11 mouse cellular contexts compared by ENCODE assay signal in genomic region chr8:87821655-87822054, GRCm38 (mm10).
DNase-seq lines count a peak whose midpoint lies in the region; ATAC-seq and TF ChIP-seq lines count a peak whose summit lies in the region.
"Had no signal": no experiment of that assay in that cellular context is flagged by ENCODE, and none has a peak within 500 bp of the region (broad histone marks: within the 10 kb centered on the region; RNA-seq: fewer than 3 reads in every experiment).

No protein-coding gene starts in this region.

- no peak for TF ChIP-seq CTCF in brain, embryonic 14.5 days (IDR thresholded peaks at IDR 0.05; ENCODE audit: borderline replicate concordance, extremely low read depth, insufficient read depth, insufficient read length)

- ATAC-seq in forebrain, embryonic 15.5 days (replicated peaks): peak; percentile 57
- ATAC-seq in limb, embryonic 14.5 days (ENCODE audit: low FRiP score, low read depth): peak; percentile 68
- ATAC-seq in activated CD4-positive, CD25-positive, alpha-beta regulatory T cell, adult 4 months: no peak
- ATAC-seq: CD4-positive, CD25-positive, alpha-beta regulatory T cell, adult 4 months had no signal

- peaks cover 29% of the 10 kb centered on the region for H3K4me1 ChIP-seq in forebrain, embryonic 15.5 days
- peaks cover 36% of the 10 kb centered on the region for H3K4me1 ChIP-seq in limb, embryonic 14.5 days (ENCODE audit: control insufficient read depth, insufficient read depth, low read length)

- no peaks in the 10 kb centered on the region for H3K9me3 ChIP-seq in forebrain, embryonic 15.5 days
- H3K9me3 ChIP-seq in limb, embryonic 14.5 days (ENCODE audit: control insufficient read depth, low read length): no peaks in the 10 kb centered on the region

- peak; percentile 32 for DNase-seq in layer of hippocampus, adult 11-12 months (ENCODE audit: low spot score)
- no peak for DNase-seq in layer of hippocampus, adult 9-10 months (ENCODE audit: low spot score)
- DNase-seq in brain, embryonic 14.5 days (ENCODE audit: low read depth): peak; percentile 93
- peak; percentile 68 for DNase-seq in limb, embryonic 14.5 days (ENCODE audit: low spot score)
- no peak for DNase-seq in spleen, adult 12 weeks (ENCODE audit: low spot score)
- DNase-seq in c-Kit-positive CD71-positive TER-119-positive erythroid progenitor cells, embryonic 14.5 days (ENCODE audit: low spot score): no peak
- DNase-seq: right cerebral cortex, postnatal 4 days; thymus, adult 2 months had no signal

- H3K4me2 ChIP-seq in forebrain, embryonic 15.5 days (replicated peaks): no peak overlapping the region
- no peak overlapping the region for H3K4me2 ChIP-seq in limb, embryonic 14.5 days (replicated peaks; ENCODE audit: low read depth, low read length, severe bottlenecking)

- no peak overlapping the region for H3K4me3 ChIP-seq in forebrain, embryonic 15.5 days
- H3K4me3 ChIP-seq in limb, embryonic 14.5 days (replicated peaks; ENCODE audit: low read length): no peak overlapping the region

- no peaks in the 10 kb centered on the region for H3K27me3 ChIP-seq in forebrain, embryonic 15.5 days
- no peaks in the 10 kb centered on the region for H3K27me3 ChIP-seq in limb, embryonic 14.5 days (ENCODE audit: control insufficient read depth, insufficient read depth, low read length)

- whole genome bisulfite sequencing in forebrain, embryonic 15.5 days: 34% methylated on average over 2 of the region's 2 CpGs
- WGBS in limb, embryonic 14.5 days: 57% methylated on average over 2 of the region's 2 CpGs

- H3K9ac ChIP-seq in forebrain, embryonic 15.5 days (replicated peaks): no peak overlapping the region
- no peak overlapping the region for H3K9ac ChIP-seq in limb, embryonic 14.5 days (ENCODE audit: low read depth, low read length, severe bottlenecking)

- H3K27ac ChIP-seq in forebrain, embryonic 15.5 days (replicated peaks): 0 out of 2 replicates have a peak overlapping the region, but pooled peaks have one; percentile 12
- H3K27ac ChIP-seq in limb, embryonic 14.5 days (replicated peaks; ENCODE audit: low read depth, low read length): peak overlapping the region; percentile 75

- TF ChIP-seq POLR2A in brain, embryonic 14.5 days (IDR thresholded peaks at IDR 0.05; ENCODE audit: borderline replicate concordance, extremely low read depth, insufficient read depth, insufficient read length, poor library complexity, severe bottlenecking): no peak
- TF ChIP-seq POLR2A in limb, embryonic 14.5 days (IDR thresholded peaks at IDR 0.05; ENCODE audit: borderline replicate concordance, extremely low read depth, insufficient read depth, insufficient read length): no peak

- no peaks in the 10 kb centered on the region for H3K36me3 ChIP-seq in forebrain, embryonic 15.5 days
- no peaks in the 10 kb centered on the region for H3K36me3 ChIP-seq in limb, embryonic 14.5 days (ENCODE audit: control insufficient read depth, insufficient read depth, low read length)

Comparison
In these comparisons a context has a peak if more than half of its experiments do, and no peak if none do; other contexts are left out.
1. DNase-seq: peak in layer of hippocampus, adult 11-12 months (single experiment), brain, embryonic 14.5 days (single experiment) and limb, embryonic 14.5 days (single experiment); none in layer of hippocampus, adult 9-10 months (single experiment), spleen, adult 12 weeks (single experiment) and c-Kit-positive CD71-positive TER-119-positive erythroid progenitor cells, embryonic 14.5 days (single experiment).